In the genomic region with DNA sequence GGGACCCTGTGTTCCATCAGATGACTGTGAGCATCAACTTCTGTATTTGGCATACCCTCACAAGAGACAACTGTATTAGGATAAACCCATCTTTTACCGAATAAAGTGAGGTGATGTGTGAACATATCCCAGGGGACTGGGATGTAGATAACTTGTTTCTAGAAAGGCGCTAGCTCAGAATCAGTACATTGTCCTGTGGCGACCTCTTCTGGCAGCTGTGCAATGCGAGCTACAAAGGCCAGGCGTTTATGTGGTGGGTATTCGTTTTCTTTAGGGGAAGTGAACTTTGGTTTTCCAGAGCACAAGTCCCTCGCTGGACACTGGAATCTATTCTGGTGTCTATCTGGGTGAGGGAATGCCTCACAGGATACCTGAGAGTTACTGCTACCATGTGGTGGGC, we compare ENCODE assay signal across 10 mouse cellular contexts. TPM values are rescaled to one million over a fixed set of nuclear protein-coding genes. Genes with fewer than 3 reads are reported as not detected.
DNase-seq lines count a peak whose midpoint lies in the region.
"Had no signal": no experiment of that assay in that cellular context is flagged by ENCODE, and none has a peak within 500 bp of the region (broad histone marks: within the 10 kb centered on the region; RNA-seq: fewer than 3 reads in every experiment).

No protein-coding gene starts in this region.

- DNase-seq in gastrocnemius, postnatal 10 days = peak; percentile 32
- DNase-seq in gastrocnemius, postnatal 25 days = no peak
- peak; percentile 28 to 62 for DNase-seq in right cerebral cortex, postnatal 10 days (ENCODE audit: low spot score in 2 of 2)
- DNase-seq in right cerebral cortex, adult 18-20 months = no peak
- peak; percentile 75 for DNase-seq in embryo, embryonic 10 days (ENCODE audit: low spot score)
- peak; percentile 51 to 67 for DNase-seq in layer of hippocampus, postnatal 10 days (ENCODE audit: low spot score in 2 of 2)
- DNase-seq in naive thymus-derived CD4-positive, alpha-beta T cell, adult 2 months (ENCODE audit: low read depth) = peak; percentile 41
- no peak for DNase-seq in cerebellum, adult 9-11 months

RNA-seq across cellular contexts. Expression of gene Ctsll3, which starts 16.8 kb away (rescaled TPM):
- total RNA-seq in gastrocnemius, postnatal 10 days (2021) = not detected
- total RNA-seq in gastrocnemius, postnatal 25 days (2021) = not detected
- total RNA-seq in layer of hippocampus, postnatal 10 days (2021) = not detected
- total RNA-seq: left cerebral cortex, adult 8-10 months; neutrophil, adult 5-6 weeks had no signal

RNA-seq across cellular contexts. Expression of gene BC051665, which starts 33.3 kb away (rescaled TPM):
- total RNA-seq in gastrocnemius, postnatal 10 days (2021) = not detected
- not detected for total RNA-seq in gastrocnemius, postnatal 25 days (2021)
- not detected for total RNA-seq in layer of hippocampus, postnatal 10 days (2021)
- total RNA-seq: left cerebral cortex, adult 8-10 months; neutrophil, adult 5-6 weeks had no signal

RNA-seq across cellular contexts. Expression of gene 4930486L24Rik, which starts 44.8 kb away (rescaled TPM):
- under 1 TPM in 1 of 2 experiments, not detected in 1; 0.47 TPM for total RNA-seq in gastrocnemius, postnatal 10 days (2021)
- total RNA-seq in gastrocnemius, postnatal 25 days (2021) = under 1 TPM in 1 of 2 experiments, not detected in 1; 0.40 TPM
- total RNA-seq in layer of hippocampus, postnatal 10 days (2021) = not detected
- total RNA-seq: left cerebral cortex, adult 8-10 months; neutrophil, adult 5-6 weeks had no signal

Comparison
In these comparisons a context has a peak if more than half of its experiments do, and no peak if none do; other contexts are left out.
1. DNase-seq: peak in gastrocnemius, postnatal 10 days (single experiment), right cerebral cortex, postnatal 10 days (2 of 2), embryo, embryonic 10 days (single experiment), layer of hippocampus, postnatal 10 days (2 of 2) and naive thymus-derived CD4-positive, alpha-beta T cell, adult 2 months (single experiment); none in gastrocnemius, postnatal 25 days (single experiment), right cerebral cortex, adult 18-20 months (single experiment) and cerebellum, adult 9-11 months (single experiment).